Mouse (Mus musculus) cerebellum, adult 9-10 months (tissue): ENCODE measurements around the gene Cped1.

Experiments used
- DNase-seq: peaks from one replicate; pipeline ENCODE4 v3.0.0; 2022

The Cped1 gene

GRCm38 (mm10) chr6:22189346-22190335 is 203.9 kb downstream of the Cped1 start:
- no peak for DNase-seq

GRCm38 (mm10) chr6:22198603-22199002 is 212.9 kb downstream of the Cped1 start:
- DNase-seq: no peak

GRCm38 (mm10) chr6:22199473-22199872 is 213.8 kb downstream of the Cped1 start:
- DNase-seq: no peak

GRCm38 (mm10) chr6:22200133-22200532 is 214.4 kb downstream of the Cped1 start:
- no peak for DNase-seq

GRCm38 (mm10) chr6:22201879-22202278 is 216.2 kb downstream of the Cped1 start:
- no peak for DNase-seq

- no peak for DNase-seq
Measured at GRCm38 (mm10) chr6:22205030-22205750, 219.5 kb downstream of the Cped1 start.

GRCm38 (mm10) chr6:22205751-22206121 is 220.0 kb downstream of the Cped1 start:
- no peak for DNase-seq

GRCm38 (mm10) chr6:22206179-22206578 is 220.5 kb downstream of the Cped1 start:
- DNase-seq: no peak

- no peak for DNase-seq
Measured at GRCm38 (mm10) chr6:22206630-22207293, 221.0 kb downstream of the Cped1 start.

GRCm38 (mm10) chr6:22212158-22212557 is 226.4 kb downstream of the Cped1 start:
- no peak for DNase-seq

GRCm38 (mm10) chr6:22213187-22213586 is 227.5 kb downstream of the Cped1 start:
- DNase-seq: no peak

- no peak for DNase-seq
Measured at GRCm38 (mm10) chr6:22213813-22214212, 228.1 kb downstream of the Cped1 start.

GRCm38 (mm10) chr6:22214665-22215064 is 228.9 kb downstream of the Cped1 start:
- no peak for DNase-seq

GRCm38 (mm10) chr6:22216276-22216973 is 230.7 kb downstream of the Cped1 start:
- no peak for DNase-seq

GRCm38 (mm10) chr6:22221134-22221533 is 235.4 kb downstream of the Cped1 start:
- DNase-seq: no peak

- no peak for DNase-seq
Measured at GRCm38 (mm10) chr6:22222087-22222486, 236.4 kb downstream of the Cped1 start.

- no peak for DNase-seq
Measured at GRCm38 (mm10) chr6:22222947-22223346, 237.2 kb downstream of the Cped1 start.

- no peak for DNase-seq
Measured at GRCm38 (mm10) chr6:22224351-22224750, 238.6 kb downstream of the Cped1 start.

GRCm38 (mm10) chr6:22231244-22231643 is 245.5 kb downstream of the Cped1 start:
- no peak for DNase-seq

- DNase-seq: no peak
Measured at GRCm38 (mm10) chr6:22233517-22233916, 247.8 kb downstream of the Cped1 start.

GRCm38 (mm10) chr6:22235133-22235532 is 249.4 kb downstream of the Cped1 start:
- DNase-seq: no peak

GRCm38 (mm10) chr6:22243321-22243720 is 257.6 kb downstream of the Cped1 start:
- no peak for DNase-seq

GRCm38 (mm10) chr6:22246696-22247095 is 261.0 kb downstream of the Cped1 start:
- DNase-seq: no peak
